Mouse (Mus musculus) stomach, postnatal 0 days (tissue): ENCODE measurements around the gene Olfr374.

Experiments
- CTCF ChIP-seq: IDR thresholded peaks from 2 replicates; pipeline ENCODE4 v1.5.1; 2016; ENCODE audit warnings: antibody characterized with exemption, low read depth, mild to moderate bottlenecking, moderate library complexity
- EP300 ChIP-seq: optimal IDR thresholded peaks from 2 replicates; pipeline ENCODE3; 2016; ENCODE audit warnings: antibody characterized with exemption

GRCm38 (mm10) chr8:72132417-72132816 is 25.6 kb downstream of the Olfr374 start:
- no peak for TF ChIP-seq CTCF
- TF ChIP-seq EP300, result no peak
